Mouse (Mus musculus) stomach, postnatal 0 days (tissue): ENCODE data around the gene Lbp.

Experiments
- CTCF ChIP-seq: IDR thresholded peaks from 2 replicates; pipeline ENCODE4 v1.5.1; 2016; ENCODE audit warnings: antibody characterized with exemption, low read depth, mild to moderate bottlenecking, moderate library complexity
- EP300 ChIP-seq: optimal IDR thresholded peaks from 2 replicates; pipeline ENCODE3; 2016; ENCODE audit warnings: antibody characterized with exemption

DNA sequence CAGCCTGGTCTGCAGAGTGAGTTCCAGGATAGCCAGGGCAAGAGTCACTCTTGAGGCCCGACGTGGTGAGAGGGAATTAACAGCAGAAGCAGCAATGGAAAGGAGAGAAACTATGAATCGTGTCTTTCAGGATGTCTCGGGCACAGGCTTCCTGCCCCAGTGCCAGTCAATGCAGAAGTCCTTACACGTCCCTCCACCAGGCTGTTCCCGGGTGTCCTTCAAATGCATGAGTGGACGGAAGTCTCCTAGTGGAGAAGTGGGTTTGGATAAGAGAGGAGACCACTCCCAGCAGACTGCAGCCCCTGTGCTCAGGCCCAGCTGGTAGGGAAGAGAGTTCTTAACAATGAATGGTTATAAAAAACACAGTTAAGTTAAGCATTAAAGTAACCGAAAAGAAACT lies 62.0 kb downstream of the Lbp start:
- TF ChIP-seq CTCF: no peak
- TF ChIP-seq EP300: no peak
